Mouse (Mus musculus): ENCODE data around the gene Lmx1b.
A peak's percentile ranks its signal among the peaks of the same experiment; 100 is the strongest.

The Lmx1b gene

DNA sequence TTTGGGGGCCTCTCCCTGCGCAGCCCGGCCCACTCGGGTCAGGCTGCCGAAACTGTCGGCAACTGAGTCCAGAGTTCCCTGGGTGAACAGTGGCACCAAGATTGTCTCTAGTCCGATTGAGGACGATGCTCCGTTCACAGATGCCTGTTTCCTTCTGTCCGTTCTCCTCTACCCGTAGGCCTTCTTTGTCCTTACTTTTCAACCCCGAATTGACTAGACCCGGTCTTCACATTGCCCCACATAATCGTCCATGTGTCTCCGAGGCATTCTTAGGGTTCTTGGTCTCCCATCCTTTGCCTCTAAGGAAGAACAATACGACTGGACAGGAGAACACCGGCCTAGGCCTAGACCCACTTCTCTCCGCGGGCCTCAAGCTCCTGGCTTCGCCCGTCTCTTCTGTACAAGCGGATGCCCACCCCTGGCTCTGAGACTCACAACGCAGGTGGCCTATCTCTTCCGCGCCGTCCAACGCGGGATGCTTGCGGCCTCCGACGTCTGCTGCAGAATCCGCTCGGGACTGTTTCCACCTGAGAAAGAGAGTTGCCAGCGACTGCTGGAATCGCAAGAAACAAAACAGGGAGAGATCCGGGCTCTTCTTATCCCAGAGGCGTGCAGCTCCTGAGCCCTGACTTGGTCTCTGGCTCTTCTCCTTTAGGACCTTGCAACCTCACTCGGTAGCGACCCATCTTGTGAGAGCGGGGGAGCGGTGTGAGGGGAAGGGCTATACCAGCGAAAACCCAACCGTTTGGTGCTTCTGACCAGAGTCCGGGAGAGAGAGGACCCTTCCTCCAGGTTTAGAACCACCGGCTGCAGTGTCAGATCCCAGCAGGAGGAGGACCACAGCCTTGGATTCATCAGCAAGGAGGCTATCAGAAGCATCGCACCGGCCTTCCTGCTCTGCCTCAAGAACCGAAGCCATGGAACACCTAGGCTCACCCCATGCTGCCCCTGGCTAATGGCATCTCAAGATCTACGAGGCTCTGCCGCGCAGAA is 3.7 kb upstream of the Lmx1b start:
- no peak for DNase-seq (ENCODE audit: low spot score)

DNA sequence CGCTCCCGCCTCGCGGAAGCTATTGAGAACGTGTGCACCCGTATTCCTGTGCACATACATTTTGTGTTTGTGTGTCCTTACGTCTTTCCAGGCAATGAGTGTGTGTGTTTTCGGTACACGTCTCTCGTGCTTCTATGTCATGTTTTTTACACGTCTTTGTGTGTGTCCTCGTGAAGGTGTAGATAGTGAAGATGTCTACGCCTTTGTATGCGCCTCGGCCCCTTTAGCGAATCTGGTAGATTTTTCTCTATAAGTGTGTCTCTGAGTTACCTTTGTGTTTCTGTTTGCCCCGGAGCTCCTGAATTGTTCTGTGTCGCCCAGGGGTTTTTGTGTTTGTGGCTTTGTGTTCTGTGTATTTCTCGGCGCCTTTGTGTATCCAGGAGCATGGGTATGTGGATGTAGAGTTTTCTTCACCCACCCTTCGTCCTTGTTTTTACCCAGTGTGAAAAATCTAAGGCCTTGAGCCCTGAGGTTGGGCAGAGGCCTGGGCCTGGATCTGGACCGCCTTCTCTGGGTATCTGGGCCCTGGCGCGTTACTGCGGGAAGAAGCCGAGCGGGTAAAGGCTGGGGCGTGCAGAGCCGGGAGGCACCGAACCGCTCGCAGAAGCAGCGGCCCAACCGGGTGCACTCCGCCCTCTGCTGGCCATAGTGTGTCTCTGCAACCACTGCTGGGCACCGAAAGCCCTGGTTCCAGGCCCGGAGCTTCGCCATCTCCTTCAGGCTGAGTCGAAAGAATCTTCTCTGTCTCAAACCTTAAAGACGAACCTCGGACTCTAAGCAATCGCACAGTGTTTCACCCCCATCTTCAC is 2.5 kb upstream of the Lmx1b start:
- DNase-seq (ENCODE audit: low spot score), result peak; percentile 45

DNA sequence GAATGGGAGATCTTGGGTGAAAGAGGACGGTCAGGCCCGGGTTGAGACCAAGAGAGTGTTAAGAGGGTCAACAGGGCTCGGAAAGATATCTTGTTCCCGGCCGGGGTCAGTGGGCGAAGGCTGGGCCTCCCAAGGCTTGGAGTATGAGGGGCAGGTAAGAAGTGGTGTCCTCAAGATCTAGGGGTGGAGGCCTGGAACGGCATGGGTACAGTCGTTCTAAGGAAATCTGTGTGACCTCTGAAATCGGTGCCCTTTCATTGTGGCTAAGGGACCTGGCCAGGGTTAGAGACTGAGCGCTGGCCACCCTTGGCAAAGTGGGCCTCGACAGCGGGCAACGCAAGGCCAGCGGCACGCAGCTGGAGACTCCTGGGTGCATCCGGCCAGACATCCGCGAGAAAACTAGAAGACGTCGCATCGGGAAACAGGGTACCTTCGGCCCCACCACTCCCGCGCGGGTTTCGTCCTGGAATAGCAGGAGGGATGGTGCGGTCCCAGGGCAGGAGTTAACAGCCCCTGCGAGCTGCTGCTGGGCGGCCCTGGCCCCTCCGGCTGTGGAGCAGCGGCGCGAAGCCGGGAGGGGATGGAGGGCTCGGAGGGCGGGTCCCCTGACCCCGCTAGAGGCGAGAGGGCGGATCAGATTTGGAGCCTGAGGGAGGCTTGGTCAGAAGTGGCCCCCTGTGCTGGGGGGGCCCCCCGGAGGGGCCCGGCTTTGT is 1.7 kb upstream of the Lmx1b start:
- no peak for DNase-seq (ENCODE audit: low spot score)

DNA sequence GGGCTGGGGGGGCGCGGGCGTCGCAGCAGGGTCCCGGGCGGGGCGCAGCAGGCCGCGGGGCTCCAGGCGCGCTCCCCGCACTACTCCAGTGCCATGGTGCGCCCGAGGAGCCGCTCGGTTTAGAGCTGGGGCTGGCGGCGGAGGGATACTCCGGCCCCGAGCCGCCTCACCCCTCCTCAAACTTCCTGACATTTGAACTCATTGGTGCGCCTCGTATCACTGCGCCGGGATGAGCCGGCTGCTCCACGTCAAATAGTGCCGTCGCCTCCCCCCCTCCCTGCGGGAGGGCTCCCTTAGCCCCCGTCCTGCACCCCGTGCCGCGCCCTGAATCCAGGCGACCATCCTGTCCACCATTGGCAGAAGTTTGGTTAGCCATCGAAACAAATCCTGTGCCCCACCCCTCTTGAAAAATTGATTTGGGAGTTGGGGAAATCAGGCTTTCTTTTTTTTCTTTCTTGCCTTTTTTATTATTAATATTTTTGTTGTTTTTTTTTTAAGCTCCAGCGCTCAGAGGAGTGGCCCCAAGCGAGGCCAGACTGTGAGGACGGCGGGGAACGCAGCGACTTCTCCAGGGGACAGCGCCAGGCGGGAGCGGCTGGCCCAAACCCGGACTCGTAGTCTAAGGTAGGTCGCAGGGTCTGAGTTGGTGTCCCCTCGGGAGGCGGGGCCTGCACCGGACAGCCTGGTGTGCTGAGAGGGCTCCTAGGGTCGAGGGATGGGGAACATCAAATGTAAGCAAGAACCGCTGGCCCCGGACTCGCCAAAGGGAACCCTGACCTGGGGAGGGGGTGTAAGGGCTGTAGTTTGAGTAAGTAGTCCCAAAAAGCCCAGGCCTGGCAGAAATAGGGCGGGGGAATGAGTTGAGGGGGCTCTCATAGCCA is 907 bp upstream of the Lmx1b start:
- peak; percentile 15 for DNase-seq (ENCODE audit: low spot score)

DNA sequence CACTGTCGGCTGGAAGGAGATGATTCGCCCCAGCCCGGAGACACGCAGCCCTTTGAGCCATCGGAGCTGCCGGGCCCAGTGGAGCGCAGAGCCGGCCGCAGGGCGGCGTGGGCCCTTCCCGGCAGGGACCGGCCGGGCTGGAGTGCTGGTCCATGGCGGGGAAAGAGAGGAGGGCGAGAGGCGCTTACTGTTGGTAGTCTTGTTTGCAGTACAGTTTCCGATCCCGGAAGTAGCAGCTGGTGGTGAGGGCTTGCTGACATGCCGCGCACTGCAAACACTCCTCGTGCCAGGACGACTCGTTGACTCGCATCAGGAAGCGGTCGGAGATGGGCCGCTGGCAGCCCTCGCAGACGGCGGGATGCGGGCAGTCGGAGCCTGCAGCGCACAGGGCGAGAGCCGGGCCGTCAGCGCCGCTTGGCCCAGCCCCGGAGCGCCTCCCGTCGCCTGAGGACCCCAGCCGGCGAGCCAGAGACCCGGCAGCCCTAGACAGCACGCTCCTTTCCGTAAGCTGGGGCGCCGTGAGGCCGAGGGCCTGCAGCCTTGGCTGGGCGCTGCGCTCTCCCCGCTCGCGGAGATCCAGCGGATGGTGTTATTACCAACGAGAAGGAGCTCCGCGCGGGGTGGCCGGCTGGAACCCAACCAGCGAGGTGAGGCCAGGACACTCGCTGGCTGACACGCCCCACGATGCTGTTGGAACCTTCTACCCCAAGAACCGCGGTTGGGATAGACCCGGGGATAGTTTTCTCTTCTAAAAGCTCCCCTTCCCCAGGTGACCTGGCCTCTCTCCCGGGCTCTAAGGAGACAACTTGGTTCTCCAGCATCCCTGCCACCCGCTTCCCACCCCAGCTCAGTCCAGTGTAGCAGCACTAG is 775 bp downstream of the Lmx1b start:
- no peak for DNase-seq (ENCODE audit: low spot score)

DNA sequence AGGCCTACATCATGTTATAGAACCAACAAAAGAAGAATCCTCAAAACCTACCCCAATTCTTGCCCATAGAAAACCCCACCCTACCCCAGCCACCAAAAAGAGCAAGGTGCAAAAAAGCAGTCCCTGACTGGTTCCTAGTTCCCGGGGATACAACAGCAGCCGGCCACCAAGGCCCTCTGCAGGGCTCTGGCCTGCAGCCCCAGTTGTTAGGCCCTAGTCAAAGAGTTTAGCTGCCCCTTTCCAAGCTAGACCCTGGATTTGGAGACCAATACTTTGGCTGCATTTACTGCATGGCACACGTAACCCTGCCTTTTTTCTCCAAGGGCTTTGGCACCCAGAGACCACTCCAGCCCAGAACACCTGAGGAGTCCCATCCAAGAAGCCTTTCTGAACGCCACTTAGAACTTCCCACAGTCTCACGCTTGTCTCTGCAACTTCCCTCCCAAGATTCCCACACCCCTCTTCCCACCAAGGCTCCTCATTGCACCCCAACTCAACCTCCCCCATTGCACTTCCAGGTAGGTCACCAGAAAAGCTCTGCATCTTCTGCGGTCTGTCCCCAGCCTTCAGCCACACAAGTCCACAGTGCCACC is 2.1 kb downstream of the Lmx1b start:
- no peak for DNase-seq (ENCODE audit: low spot score)

DNA sequence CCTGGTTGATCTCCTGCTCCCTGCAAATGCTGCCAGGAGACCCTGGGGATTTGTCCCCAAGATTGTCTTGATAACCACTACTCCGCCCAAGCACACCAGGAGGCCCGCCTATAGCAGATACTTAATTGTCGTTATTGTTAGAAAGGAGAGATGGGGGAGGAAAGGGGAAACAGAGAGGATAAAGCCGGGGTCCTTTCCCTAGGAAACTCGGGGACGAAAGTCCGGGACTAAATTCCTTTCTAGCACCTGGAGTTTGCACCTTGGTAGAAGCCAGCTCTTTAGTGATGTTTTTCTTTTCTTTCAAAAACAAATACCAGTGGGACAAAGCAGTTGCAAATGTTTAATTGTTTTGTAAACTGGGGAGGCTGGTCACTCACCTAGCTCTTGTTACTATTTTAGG is 3.0 kb downstream of the Lmx1b start:
- DNase-seq (ENCODE audit: low spot score), result no peak

DNA sequence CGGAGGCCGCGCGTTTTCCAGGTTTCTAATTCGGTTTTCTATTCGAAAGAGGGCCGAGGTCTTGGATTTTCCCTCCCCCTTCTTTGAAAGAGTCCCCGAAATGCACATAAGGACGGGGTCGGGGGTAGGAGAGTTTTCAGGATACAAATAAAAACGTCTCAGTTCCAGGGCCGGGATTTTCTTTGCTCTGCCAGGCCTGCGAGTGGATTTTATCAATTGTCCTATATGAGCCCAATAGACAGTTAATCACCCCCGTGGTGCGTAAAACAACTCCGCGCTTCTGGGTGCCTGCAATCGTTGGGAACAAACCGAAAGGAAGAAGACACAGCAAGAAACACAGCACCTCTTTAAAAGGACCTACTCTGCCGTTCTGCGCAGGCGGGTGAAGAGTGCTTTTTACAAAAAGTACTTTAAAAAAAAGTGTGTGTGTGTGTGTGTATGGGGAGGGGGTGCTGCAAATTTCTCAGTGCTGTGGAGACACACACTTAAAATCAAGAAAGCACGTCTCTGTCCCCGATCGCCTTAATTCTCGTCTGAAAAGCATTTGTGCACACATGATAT is 3.6 kb downstream of the Lmx1b start:
- DNase-seq (ENCODE audit: low spot score), result no peak

DNA sequence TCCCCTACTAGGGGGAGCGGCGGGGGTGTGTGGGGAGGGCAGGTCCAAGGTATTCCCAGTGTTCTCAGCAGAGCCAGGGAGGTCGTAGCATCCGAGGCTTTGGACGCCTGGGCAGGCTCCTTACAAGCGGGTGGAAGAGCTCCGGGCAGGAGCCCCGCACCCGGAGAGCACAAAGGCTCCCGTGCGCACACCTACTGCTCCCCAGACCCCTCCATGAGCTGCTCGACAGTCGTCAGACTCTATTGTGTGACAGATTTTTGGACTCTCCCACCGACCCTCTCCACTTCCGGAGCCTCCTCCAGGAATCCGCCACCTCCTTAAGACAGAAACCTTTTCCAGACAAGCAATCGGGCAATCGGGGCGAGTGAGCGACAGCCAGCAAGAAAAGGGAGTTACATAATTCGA is 4.2 kb downstream of the Lmx1b start:
- DNase-seq (ENCODE audit: low spot score), result no peak

DNA sequence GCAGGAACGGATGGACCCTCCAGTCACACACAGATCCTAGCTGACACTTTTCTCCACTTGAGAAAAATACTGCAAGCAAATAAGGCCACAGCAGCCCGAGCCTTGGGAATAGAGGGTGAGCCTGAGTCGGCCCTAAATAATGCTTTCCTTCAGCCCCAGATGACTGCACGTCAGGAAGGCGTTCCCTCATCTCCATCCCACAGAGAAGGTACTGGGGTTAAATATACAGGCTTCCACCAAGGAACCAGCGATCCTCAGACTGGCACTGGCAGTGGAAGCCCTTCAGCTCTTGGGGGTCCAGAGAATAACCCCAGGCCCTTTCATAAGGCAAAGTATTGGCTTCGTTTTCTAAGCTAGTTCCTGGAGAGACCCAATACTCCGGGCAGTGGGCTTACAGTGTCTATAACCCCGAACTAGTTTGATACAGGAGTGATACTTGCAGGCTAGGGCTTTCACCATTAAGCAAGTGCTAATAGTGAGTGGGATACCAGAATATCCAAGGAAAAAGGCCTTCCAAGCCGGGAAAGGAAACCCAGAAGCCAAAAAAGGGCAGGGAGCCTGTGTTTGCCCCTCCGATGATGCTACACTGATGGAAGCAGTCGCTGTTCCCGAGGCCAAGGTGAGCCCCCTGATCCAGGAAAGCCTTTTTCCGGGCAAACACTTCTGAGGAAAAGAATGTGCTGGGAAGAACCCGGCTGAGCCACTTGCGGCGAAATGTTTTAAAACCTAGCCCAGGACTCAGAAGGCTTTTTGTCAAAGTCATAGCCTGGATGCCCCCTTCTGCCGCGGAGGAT is 4.8 kb downstream of the Lmx1b start:
- DNase-seq (ENCODE audit: low spot score), result no peak

DNA sequence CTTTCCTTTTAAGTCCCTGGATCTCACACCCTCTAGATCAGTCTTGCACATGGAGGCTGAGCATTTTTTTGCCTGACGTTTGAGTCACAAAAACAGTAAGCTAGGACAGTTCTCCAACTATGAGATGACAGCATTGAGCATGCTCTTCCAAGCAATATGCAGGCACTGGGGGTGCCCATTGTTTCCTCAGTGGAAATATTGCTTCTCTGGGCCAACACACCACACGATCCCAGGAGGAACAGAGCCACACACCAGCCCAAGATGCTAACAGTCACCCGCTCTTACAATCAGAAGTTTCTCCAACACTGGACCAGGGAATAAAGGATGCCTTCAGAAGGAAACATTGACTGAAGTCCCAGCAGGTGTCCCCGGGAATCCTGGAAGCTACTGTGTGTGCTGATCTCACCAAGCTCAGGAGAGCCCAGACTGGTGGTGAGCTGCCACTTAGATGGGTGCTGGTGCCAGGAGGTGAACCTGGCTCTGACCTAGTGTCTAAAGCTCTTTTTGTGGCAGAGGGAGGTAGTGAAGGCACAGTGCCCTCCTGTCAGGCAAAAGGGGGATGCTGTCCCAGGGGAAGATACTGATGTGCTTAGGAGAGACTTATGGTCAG is 5.7 kb downstream of the Lmx1b start:
- no peak for DNase-seq (ENCODE audit: low spot score)

DNA sequence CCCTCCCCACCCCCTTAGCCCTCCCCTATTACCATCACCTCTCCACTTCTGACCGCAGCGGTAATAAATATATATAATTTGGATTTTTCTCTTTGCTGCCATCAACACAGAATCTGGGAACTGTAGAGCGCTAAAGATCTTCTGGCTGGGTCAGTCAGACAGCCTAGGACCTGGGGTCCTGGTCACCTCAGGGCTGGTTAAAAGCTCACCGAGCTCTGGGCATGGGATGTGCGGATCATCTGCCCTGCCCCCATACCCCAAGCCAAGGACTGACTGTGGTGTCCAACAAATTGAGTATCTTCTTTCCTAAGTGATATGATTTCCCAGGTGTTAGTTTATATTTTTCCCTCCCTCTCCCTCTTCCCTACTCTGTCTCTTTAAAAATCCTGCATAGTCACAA is 6.4 kb downstream of the Lmx1b start:
- no peak for DNase-seq (ENCODE audit: low spot score)

DNA sequence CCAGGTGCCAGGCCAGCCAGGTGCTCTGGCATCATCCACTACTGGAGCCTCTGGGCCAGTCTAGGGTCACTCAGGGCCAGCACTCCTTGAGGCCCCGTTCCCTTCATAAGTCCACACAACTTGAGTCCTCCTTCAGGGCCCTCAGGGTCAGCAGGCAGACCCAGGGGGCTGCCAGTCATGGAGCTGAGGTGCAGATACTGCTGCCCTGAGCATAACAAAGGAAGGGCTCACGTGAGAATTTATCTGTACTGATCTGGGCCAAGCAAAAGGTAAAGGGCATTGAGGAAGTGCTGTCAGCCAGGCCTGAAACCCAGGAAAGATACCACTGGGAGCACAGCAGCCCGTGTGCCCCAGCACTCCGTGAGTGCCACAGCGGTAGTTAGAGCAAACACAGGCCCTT is 7.1 kb downstream of the Lmx1b start:
- no peak for DNase-seq (ENCODE audit: low spot score)

DNA sequence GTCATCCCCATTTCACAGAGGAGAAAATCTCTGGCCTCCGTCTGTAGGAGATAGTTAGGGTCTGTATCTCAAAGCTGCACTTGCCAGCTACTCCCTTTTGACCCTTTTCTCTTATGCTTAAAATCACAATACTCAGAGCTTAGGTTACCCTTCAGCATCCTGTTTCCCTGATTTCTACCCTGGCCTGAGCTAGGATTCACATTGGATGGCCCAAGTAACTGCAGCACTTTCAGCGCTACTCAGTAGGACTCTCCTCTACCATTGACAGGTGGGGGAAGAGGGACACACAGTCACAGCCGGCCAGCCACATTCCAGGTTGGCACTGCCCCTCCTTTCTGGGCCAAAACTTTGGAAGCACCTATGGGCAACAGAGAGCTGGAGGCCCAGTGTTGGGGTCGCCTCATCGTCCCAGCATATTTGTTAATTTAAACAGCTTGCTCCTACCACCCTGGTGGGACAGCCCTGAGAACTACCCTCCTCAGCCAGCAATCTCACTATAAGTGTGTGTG is 7.7 kb downstream of the Lmx1b start:
- no peak for DNase-seq (ENCODE audit: low spot score)

DNA sequence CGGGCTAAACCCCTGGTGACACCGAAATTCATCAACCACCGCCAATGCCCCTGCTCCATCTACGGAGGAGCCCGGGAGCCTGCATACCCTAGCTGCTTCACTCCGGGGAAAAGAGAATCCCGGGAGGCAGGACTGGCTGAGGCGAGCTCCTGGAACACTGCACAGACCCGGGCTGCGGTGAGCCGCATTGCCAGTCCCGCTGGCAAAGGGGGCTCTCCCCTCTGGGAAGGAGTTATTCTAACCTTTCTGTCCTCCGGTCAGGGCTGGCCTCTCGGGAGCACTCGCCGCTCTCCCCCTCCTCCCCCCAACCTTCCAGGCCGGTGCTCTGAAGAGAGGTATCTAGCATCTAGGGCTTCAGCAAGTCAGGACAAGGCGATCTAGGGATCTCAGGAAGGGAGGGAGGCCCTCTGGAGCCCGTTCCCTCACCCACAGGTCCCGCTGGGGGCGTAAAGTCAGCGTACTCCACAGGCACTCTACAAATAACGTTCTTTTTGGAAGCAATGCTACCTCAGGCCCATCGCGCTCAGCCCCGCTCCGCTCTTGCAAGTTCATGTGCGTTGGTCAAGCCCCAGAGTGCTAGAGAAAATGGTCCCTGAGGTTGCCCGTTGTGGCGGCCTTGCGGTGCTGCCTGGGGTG is 8.5 kb downstream of the Lmx1b start:
- DNase-seq (ENCODE audit: low spot score), result no peak

DNA sequence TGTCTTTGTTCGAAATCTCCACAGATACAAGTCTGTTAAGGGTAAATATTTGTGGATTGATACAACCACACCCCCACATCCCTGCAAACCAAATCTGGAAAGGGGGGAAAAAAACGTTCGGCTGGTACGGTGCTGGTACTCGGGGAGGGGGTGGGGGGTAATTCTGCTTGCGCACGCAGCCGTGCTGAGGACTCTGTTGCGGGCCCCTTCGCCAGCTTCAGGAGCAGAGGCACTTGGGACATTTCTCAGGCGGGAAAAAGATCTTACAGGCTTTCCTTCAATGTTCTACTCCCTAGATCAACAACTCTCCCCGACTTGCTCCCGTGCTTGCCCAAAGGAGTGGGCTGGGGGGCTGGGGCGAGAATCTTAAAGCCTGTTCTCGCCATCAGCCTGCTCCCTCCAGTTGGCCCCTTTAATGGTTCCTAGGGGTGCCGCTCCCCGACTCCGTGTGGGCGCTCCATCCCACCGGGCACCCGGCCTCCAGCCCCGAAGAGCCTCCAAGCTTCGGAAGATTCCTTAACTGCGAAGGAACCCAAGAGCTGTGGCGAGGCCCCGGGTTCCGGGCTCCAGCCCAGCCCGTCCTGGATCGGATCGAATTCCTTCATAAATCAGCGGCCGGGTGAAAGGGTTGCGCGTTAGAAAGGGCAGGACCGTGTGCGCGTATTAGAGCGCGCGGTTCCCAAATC is 9.1 kb downstream of the Lmx1b start:
- no peak for DNase-seq (ENCODE audit: low spot score)
